Mouse (Mus musculus): Measurements from ENCODE around the gene Angptl2.

- TF ChIP-seq POLR2A (IDR thresholded peaks at IDR 0.05; ENCODE audit: borderline replicate concordance, low read depth, low read length) (no peak), CTCF (IDR thresholded peaks at IDR 0.05; ENCODE audit: low read depth, low read length) (no peak)
These were observed 19.0 kb downstream of the Angptl2 start for GRCm38 (mm10) chr2:33234848-33235247.

All from bone marrow macrophage, adult 2 months (primary cell).